Mouse (Mus musculus) embryonic fibroblast, embryonic 13.5 days (primary cell): ENCODE measurements around the gene Alkbh1.

ENCODE experiments used
- CTCF ChIP-seq: IDR thresholded peaks from 2 replicates; pipeline ENCODE4 v1.5.1; 2011; ENCODE audit warnings: mild to moderate bottlenecking, control low read depth, low read length, moderate library complexity, borderline replicate concordance; ENCODE audit not compliant: insufficient read depth
- POLR2A ChIP-seq: IDR thresholded peaks from 2 replicates; pipeline ENCODE4 v1.6.1; 2011; ENCODE audit warnings: low read depth, mild to moderate bottlenecking, control low read depth, low read length, moderate library complexity

DNA sequence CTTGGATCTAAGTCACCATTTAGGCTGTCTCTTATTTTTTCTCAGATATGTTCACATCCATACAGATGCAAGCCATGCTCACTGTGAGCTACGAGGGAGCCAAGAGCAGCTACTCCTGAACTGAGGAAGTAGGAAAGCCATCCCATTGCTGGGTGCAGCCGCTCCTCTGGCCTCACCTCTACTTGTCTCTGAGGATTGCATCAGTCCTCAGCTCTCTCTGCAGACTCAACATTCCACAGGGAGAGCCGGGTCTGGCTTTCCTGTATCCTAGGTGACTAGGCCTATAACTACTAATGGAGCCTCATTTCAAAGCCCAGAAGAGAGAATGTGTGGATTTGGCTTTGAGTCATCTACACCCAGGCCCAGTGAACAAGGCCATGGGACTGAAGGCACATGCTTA lies 38.1 kb downstream of the Alkbh1 start:
- TF ChIP-seq CTCF (no peak), POLR2A (no peak)
